Mouse (Mus musculus) kidney, postnatal 10 days (tissue): ENCODE measurements at regions not wholly inside any gene's neighbourhood (a gene's known extent, or its start where the extent isn't known, plus 50 kb on each side); places are given as distances from the start of the nearest gene placed in this dataset.
"Not testable (repeated sequence)": the region's sequence is repeated elsewhere in the genome, so short reads cannot be mapped to it uniquely, and the experiment has no call there.

Experiments used
- DNase-seq: peaks from one replicate; pipeline ENCODE4 v3.0.0; 2021; ENCODE audit warnings: mixed read lengths

DNA sequence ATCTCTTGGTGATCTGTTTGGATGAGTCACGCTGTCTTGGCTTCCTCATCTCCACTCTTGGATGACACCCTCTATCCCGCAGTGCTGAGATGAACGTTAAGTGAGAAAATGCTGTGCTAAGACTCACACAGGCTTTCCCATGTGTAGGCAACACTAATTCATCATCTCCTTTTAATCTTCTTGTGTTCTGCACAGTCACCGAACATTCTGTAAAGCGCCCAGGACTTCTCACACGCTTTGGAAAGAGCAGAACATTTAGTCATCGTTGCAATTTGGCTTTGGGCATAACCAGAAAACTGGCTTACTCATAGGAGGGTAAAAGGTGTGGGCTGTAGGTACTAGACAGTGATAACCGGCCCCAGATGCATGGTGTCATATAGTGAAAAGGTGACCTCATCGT lies 94.9 kb downstream of the Plppr4 start:
- DNase-seq = no peak

DNA sequence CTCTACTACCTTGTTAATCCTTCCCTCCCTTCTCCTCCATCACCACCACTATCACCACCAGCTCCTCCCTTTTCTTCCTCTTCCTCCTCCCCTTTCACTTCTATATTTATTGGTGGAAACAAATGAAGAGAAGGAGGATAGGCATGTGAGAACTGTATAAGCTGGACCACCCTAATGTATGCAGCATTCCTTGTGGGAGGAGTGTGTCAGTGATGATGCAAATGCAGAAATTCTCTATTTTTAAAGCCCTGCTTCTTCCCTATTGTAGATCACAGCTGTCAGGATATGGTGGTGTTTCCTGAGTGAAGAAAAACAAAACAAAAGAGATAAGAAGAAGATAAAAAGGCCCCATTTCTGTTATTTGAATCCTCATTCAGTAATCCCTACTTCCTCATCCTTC lies 112.8 kb downstream of the Plppr4 start:
- no peak for DNase-seq

DNA sequence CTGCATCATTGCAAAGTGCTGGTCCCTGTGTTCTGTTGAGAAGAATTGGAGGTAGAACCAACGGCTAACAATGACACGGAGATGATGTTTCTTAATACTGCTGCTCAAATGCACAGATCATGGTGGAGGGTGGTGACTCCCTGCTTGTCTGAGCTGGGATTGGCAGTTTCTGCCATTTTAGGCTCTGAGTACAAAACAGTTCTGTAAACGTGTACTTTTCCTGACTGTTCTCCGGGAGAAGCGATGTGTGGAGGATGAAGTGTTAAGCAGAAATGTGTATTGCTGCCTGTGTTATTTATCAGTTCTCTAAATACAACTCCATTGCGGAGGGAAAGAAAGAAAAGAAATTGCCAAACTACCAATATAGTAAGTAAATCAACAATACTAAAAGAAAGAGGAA lies 118.9 kb downstream of the Plppr4 start:
- no peak for DNase-seq

DNA sequence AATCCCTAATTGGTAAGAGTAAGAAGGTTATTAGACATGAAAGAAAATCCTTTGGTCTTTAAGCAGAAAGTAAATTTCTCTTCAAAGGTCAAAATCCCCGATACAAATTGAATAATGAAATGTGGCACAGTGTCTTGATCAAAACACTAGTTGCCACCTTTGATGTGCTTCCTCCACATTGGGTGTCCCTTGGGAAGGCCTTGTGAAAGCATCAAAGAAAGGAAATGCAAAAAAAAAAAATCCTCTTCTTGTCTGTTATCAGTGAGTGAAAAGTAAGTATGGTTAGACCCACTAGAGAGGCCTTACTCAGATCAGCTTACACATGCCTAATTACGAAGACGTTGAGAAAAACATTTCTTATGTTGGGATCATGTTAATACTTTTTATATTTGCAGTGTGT lies 134.1 kb downstream of the Plppr4 start:
- no peak for DNase-seq

DNA sequence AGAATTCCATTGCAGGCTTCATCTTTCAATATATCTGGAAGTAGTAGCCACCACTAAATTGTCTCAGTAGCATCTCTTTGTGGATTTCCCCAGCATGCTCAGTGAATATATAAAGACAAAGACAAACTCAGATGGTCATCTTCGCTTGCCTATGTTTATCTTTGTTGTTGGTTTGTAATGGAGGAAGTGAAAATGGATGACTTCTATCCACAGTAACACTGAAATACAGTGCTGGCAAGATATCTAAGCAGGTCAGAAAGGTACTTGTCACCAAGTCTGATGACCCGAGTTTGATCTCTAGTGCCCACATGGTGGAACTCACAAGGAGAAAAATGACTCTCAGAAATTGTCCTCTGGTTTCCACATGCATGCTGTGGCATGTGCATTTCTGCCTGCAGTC lies 135.6 kb downstream of the Plppr4 start:
- DNase-seq = no peak

DNA sequence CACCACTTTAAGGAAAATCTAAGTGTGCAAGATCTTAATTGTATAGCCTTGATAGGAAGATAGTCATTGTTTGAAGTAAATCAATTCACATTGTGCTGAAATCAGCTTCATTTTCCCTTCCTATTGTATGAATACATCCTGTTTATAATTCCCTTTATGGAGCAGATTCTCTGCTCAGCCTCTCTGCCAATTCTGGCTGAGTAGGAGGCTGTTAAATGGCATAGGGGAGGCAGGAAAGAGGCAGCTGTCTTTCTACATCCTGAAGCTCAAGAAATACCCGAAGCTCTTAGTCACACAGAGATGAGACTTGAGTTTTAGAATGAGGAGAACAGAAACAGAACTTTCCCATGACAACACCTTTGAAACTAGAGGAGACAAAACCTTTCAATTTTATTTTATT lies 142.7 kb downstream of the Plppr4 start:
- no peak for DNase-seq

DNA sequence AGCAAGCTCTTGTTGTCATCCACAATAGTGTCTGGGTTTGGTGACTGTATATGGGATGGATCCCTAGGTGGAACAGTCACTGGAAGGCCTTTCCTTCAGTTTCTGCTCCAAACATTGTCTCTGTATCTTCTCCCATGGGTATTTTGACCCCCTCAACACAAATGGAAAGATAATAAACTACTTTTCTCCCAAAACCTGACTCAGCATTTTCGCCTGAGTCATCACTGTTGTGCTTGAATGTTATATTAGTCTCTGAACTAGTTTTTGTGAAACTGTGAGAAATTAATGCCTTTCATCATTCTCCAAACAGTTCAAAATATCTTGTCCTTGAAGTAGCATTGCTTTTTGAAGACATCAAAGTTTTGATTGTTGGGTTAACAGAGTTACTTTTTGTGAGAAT lies 168.8 kb downstream of the Plppr4 start:
- DNase-seq = no peak

DNA sequence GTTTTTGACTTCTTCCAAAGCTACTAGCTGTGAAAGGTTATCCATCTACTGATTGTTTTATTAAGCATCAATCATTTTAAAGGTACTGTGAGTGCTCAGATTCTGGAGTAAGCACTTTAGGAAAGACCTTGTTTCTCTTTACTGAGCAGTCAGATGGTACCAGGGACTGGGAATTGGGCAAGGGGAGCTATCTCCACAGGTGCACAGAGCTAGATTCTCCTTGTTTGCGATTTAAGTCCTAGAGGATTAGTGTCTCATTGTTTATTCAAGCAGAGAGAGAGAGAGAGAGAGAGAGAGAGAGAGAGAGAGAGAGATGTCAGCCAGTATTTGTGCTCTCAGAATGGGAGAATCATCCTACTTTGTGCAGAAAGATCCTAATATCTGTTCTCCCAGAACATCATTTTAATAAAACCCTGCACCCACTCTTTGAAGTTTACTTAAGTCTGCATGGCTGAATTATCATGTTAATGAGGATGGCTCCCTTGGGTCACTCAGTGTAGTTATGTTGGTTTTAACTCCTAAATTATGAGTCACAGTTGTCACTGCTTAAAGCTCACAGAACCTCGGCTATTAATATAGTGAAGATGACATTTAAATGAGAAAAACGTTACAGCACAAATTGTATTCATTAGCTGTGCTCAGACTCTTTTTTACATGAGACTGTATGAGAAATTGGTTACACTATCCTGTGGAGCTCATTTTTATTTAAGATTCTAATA lies 171.7 kb downstream of the Plppr4 start:
- DNase-seq = no peak

DNA sequence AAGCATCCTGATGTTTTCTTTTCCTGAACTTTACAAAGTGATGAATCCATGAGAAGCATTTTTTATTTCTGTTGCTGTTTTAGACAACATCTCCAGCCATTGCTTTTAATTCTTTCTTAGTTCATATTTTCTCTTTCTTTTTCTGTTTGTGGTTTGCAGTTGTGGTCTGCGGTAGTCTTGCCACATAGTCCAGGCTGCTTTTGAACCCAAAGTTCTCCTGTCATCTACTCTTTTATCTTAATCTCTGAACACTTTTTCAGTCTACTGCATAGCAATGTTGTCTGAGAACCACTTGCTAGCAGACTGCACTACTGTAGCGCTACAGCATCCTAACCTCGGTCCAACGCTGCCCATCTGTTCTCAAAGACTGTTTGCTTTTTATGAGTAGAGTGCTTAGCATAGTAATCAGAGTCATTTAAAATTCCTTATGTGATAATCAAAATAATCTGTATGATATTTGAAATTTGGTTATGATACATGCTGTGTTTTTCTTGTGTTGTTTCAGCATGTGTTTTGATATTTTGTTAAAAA lies 177.0 kb downstream of the Plppr4 start:
- DNase-seq = no peak

DNA sequence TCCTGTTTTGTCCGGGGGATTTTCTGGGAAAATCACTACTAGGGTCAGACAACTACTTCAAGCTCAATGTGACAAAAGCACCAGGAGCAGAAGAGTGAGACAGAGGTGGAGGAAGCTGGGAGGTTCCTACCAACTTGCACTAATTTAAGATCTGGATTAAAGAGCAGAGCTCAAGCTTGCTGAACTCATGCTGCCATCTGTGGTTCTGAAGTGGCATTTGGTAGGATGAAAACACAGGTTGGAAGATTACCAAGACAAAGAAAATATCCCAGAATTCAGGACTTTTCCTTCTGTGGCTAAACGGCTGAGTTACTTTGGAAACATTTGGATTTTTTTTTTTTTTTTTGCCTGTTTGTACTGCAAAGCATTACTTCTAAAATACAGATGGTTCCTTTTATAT lies 190.9 kb downstream of the Plppr4 start:
- DNase-seq = no peak

DNA sequence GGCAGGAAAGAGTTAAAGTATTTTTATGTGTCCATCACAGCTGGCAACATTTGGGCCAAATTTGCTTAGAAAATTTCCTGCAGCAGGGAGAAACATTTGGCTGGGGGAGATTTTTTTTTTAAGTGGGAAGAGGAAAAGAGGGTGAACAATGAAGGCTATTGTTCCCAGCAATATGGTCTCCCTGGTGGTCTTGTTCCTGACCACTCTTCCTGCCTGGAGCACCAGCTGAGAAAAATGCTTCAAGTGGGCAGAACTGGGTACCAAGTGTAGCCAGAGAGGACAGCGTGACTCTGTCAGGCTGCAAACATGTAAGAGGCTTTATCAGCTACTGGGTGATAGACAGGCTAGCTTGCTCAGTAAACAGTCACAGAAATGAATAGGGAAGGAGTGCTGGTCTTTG lies 194.3 kb upstream of the Palmd start:
- DNase-seq = no peak

DNA sequence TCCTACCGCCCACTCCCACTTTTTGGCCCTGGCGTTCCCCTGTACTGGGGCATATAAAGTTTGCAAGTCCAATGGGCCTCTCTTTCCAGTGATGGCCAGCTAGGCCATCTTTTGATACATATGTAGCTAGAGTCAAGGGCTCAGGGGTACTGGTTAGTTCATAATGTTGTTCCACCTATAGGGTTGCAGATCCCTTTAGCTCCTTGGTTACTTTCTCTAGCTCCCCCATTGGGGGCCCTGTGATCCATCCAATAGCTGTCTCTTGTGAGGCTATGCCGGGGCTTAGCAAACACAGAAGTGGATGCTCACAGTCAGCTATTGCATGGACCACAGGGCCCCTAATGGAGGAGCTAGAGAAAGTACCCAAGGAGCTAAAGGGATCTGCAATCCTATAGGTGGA lies 191.9 kb upstream of the Palmd start:
- DNase-seq = not testable (repeated sequence)

DNA sequence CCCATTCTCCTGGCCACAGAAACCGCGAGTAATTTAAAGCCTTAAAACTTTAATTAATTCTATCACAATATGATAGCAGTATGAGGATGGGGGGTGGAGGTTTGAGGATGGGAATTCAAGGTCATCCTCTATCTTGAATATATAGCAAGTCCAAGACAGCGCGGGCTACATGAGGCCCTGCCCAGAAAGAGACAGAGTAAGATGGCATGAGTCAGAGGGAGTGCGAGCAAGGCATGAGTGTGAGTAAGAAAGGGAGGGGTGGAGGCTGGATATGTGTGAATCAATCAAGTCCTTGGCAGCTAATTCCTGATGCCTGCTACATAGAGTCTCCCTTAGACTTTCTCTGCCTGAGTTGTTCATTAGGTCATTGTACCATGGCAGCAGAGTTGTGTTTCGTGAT lies 186.5 kb upstream of the Palmd start:
- no peak for DNase-seq

DNA sequence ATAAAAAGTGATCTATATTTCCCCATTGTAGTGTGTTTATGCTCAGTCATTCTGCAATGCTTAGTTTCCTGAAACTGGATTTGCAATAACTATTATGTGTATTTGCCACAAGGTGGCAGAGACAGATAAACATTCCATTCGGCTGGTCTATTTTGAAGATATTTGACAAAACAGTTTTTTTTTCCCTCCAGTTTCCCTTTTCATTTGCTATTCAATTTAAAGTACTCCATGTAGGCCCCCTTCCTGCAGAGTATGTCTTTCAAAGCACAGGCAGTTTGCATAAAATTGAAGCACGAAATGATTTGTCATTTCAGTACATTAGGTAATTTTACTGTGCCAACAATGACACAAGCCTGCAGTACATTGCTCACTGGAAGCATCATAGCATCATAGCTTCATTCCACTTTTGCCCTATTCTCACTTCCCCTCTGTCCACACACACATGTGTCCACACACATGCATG lies 184.3 kb upstream of the Palmd start:
- no peak for DNase-seq

DNA sequence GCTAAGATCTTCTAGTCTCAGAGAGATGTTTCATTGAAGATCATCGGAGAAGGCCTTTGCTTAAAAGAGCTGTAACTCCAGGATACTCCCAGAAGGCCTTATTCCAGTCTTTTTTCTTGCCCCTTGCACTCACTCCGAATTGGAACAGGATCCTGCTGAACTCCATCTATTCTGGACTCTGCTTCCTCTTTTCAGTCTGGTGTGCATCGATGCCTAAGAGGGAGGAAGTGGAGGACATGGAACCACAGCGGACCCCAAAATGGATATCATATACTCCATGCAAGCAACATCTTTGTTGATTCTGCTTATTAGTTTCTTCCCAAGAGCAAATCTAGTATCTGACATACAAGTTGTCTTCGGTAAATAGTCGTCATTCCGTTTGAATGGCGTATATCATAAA lies 183.6 kb upstream of the Palmd start:
- DNase-seq = no peak

DNA sequence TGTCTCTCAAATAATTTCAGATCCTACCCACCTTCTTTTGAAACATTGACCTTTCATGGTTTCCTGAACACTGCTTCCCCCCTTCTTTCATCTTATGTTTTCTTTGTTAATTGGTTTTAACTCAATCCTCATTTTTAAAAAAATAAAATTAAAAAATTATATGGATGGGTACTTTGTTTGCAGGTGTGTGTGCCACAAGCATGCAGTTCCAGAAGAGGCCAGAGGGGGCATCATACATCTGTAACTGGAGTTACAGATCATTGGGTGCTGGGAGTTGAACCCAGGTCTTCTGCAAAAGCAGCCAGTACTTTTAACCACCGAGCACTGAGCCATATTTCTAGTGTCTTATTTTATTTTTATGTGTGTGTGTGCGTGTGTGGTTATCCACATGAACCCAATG lies 178.6 kb upstream of the Palmd start:
- DNase-seq = no peak

DNA sequence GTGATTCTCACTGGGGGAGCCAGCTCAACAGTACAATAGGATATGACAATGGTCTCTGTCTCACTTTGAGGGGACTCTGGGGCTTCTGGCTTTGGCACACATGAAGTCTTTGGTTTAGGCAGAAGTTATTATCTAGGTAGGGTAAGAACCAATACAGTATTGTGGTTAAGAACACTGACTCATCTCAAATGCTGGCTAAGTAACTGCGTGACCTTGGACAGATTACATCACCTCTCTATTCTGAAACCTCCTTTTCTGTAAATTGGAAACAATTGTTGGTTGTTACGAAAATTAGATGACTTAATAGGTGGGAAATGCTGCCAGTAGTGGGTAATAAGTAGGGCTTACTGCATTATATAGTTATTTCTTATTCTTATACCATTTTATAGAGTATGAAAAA lies 171.0 kb upstream of the Palmd start:
- no peak for DNase-seq

DNA sequence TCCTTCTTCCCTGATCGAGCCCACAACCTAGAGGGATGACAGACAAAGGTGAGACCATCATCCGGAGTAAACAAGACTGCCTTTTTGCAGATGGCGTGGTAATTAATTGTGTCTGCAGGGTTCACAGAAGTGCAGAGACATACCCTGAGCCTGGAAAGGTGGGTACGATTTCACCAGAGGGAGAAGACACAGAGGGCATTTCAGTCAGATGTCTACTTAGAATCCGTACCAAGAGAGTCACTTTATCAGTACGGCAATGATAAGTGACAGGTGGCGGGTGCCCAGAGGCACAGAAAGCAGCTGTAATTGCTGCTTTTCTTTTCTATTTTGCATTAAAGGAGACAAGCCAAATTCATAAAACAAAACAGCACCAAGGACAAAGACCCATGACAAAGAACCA lies 169.9 kb upstream of the Palmd start:
- DNase-seq = no peak

DNA sequence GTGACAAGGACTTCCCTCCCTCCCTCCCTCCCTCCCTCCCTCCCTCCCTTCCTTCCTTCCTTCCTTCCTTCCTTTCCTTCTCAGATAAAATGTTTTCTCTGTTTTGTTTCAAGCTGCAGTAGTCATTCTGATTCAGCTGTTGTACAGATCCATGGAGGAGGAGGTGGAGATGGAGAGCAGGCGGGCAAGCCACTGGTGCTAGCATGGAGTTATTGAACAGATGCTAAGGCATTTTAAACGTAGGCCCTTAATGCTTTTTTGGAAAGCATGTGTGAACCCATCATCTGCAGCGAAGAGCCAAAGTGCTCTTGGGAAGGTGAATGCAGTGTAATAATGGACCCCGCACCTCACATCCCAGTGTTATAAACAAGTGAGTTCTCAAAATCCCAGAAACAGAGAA lies 164.1 kb upstream of the Palmd start:
- no peak for DNase-seq

DNA sequence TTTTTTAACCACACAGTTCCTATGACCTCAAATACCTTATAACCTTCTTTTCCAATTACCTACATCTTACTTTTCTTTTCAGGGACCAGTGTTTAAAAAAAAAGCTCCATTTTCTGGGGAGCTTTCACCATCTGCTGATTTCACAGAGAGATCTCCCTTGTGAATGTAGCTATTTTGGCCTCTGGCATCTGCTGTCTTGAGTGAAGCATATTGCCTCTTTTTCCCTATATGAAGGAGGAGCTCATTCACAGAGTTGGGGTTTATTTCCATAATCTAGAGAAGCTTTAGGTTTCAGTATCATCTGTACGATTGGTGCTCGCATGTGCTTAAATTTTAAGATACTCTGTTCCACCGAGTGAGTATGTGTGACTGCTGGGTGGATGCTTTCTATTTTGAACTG lies 153.4 kb upstream of the Palmd start:
- no peak for DNase-seq

DNA sequence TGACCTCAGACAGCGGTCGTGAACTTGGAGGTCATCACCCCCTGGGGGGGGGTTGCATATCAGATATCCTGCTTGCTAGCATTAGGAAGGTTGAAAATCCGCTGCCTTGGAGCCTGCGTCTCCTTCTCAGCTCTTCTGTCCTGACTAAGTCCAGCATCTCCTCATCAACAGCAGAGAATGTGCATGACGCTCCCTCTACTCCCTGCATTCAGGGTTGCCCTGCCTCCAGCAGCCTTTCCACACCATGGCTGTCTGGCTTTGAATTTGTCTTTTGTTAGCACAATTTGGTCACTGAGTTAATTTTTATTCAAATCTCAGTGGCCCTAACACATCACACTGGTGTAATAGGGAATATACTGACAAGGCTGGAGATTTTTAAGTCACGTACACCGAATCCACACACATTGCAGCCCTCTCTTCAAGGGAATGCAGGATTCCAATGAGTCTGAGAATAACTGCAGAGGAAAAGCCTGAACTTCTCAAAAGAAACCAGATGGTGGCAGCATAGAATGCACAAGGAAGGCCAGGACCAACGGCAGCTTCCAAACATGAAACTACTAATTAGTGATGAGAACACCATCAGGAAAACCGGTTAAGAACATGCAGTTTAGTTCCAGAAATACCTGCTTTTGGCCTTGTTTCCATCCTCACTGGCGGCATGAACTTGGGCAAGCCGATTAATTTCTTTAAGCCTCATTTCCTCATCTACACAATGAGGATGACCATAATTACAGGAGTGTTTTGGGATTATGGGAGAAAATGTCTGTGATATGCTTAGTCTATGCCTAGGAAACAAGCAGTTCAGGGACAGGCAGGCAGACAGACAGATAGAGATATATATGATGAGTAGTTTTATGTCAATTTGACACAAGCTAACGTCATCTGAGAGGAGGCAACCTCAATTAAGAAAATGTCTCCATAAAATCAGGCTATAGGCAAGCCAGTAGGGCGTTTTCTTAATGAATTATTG lies 151.6 kb upstream of the Palmd start:
- DNase-seq = peak; percentile 49

DNA sequence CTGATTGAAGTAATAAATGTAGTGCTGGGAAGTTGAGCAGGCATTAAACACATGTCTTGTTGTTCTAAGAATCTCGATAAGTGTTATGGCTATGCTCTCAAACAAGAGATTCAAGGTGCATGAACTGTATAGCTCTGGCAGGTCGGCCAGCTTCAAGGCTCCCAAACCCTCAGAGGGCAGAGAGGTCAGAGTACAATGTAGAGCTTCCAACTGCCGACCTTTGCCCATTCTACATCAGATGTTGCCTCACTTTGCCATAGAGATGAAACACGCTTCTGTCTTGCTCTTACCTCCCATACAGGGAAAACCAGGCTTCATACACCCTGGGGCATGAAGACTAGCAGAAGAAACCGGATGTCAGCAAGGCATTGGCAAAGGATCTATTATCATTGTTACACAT lies 150.8 kb upstream of the Palmd start:
- DNase-seq = no peak

DNA sequence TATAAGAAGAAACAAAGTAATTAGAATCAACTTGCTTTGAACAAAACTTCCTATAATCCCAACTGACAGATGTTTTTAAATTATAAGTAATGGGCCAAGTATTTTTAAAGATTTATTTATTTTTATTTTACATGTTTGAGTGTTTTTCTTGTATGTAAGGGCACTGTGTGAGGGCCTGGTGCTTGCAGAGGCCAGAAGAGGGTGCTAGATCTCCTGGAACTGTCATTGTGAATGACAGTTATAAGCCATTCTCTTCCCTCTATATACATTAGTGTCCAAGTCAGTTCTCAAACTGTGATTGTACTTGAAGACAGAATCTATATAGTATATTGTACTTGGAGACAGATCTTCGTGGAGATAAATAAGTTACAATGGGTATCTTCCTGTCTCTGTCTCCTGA lies 149.1 kb upstream of the Palmd start:
- no peak for DNase-seq

DNA sequence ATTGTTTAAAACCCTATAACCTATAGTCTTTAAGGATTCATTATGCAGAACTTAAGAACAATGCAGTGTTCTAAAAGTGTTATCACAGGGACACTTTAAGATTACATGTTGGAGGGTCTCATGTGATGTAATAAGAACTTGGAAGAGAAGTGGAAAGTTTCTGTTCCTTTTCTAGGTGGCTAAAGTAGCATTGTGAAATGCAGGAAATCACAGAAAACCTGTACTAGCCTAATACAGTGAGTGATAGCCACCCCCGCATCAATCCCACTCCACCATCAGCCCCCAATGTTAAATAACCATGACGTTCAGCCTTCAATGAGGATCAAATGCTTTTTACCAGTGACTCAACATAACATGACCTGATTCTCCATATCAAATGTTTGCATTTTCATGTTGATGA lies 147.4 kb upstream of the Palmd start:
- no peak for DNase-seq
